Mouse (Mus musculus): ENCODE results near the gene Ctdspl. TPM values are rescaled to one million over a fixed set of nuclear protein-coding genes. Genes with fewer than 3 reads are reported as not detected.

Ctdspl gene
- polyA plus RNA-seq, 1 experiment from 2014 or later, result 7.3 TPM

GRCm38 (mm10) chr9:118984650-118985432 is 58.6 kb downstream of the Ctdspl start:
- Histone ChIP-seq H3K27ac (no peak overlapping the region), H3K27me3 (ENCODE audit: poor library complexity, severe bottlenecking) (no peaks in the 10 kb centered on the region), H3K9me3 (no peaks in the 10 kb centered on the region), H3K36me3 (replicated peaks) (no peaks in the 10 kb centered on the region), H3K4me1 (peaks cover 75% of the 10 kb centered on the region), H3K4me3 (no peak overlapping the region)
- 77% methylated on average over 15 of the region's 15 CpGs for WGBS
- no peak for DNase-seq (ENCODE audit: extremely low spot score, low spot score)

- no peaks in the 10 kb centered on the region for H3K27me3 ChIP-seq (ENCODE audit: poor library complexity, severe bottlenecking)
- H3K36me3 ChIP-seq (replicated peaks), result no peaks in the 10 kb centered on the region
- DNase-seq (ENCODE audit: extremely low spot score, low spot score), result no peak
- H3K4me3 ChIP-seq, result no peak overlapping the region
- H3K4me1 ChIP-seq, result peaks cover 68% of the 10 kb centered on the region
- no peaks in the 10 kb centered on the region for H3K9me3 ChIP-seq
- H3K27ac ChIP-seq, result no peak overlapping the region
- 86% methylated on average over 11 of the region's 11 CpGs for WGBS
Observed at GRCm38 (mm10) chr9:118986286-118986685, 60.0 kb downstream of the Ctdspl start.

GRCm38 (mm10) chr9:118988787-118989580 is 62.7 kb downstream of the Ctdspl start:
- DNase-seq (ENCODE audit: extremely low spot score, low spot score), result no peak
- WGBS, result 77% methylated on average over 11 of the region's 11 CpGs
- Histone ChIP-seq H3K9me3 (no peaks in the 10 kb centered on the region), H3K27me3 (ENCODE audit: poor library complexity, severe bottlenecking) (no peaks in the 10 kb centered on the region), H3K36me3 (replicated peaks) (0 out of 2 replicates have a peak, but pooled peaks cover 2% of the 10 kb centered on the region), H3K4me3 (peak overlapping the region; percentile 15; the same call in 1 of the 2 replicates), H3K27ac (peak overlapping the region; percentile 77), H3K4me1 (peaks cover 63% of the 10 kb centered on the region)

- H3K27ac ChIP-seq, result 0 out of 2 replicates have a peak overlapping the region, but pooled peaks have one; percentile 60
- WGBS, result 85% methylated on average over 7 of the region's 7 CpGs
- DNase-seq (ENCODE audit: extremely low spot score, low spot score), result no peak
- peaks cover 61% of the 10 kb centered on the region for H3K4me1 ChIP-seq
- no peak overlapping the region for H3K4me3 ChIP-seq
- no peaks in the 10 kb centered on the region for H3K9me3 ChIP-seq
- H3K27me3 ChIP-seq (ENCODE audit: poor library complexity, severe bottlenecking), result no peaks in the 10 kb centered on the region
- H3K36me3 ChIP-seq (replicated peaks), result 0 out of 2 replicates have a peak, but pooled peaks cover 2% of the 10 kb centered on the region
Observed at GRCm38 (mm10) chr9:118990490-118990889, 64.2 kb downstream of the Ctdspl start.

- Histone ChIP-seq H3K4me1 (peaks cover 57% of the 10 kb centered on the region), H3K9me3 (no peaks in the 10 kb centered on the region), H3K36me3 (replicated peaks) (0 out of 2 replicates have a peak, but pooled peaks cover 2% of the 10 kb centered on the region), H3K4me3 (no peak overlapping the region), H3K27ac (peak overlapping the region; percentile 53), H3K27me3 (ENCODE audit: poor library complexity, severe bottlenecking) (no peaks in the 10 kb centered on the region)
- 92% methylated on average over 21 of the region's 21 CpGs for WGBS
- no peak for DNase-seq (ENCODE audit: extremely low spot score, low spot score)
Observed at GRCm38 (mm10) chr9:118991750-118992585, 65.7 kb downstream of the Ctdspl start.

- Histone ChIP-seq H3K36me3 (replicated peaks) (0 out of 2 replicates have a peak, but pooled peaks cover 2% of the 10 kb centered on the region), H3K9me3 (no peaks in the 10 kb centered on the region), H3K4me3 (no peak overlapping the region), H3K27me3 (ENCODE audit: poor library complexity, severe bottlenecking) (no peaks in the 10 kb centered on the region), H3K4me1 (peaks cover 51% of the 10 kb centered on the region), H3K27ac (0 out of 2 replicates have a peak overlapping the region, but pooled peaks have one; percentile 41)
- 92% methylated on average over 5 of the region's 5 CpGs for WGBS
- no peak for DNase-seq (ENCODE audit: extremely low spot score, low spot score)
Observed at GRCm38 (mm10) chr9:118992586-118992955, 66.3 kb downstream of the Ctdspl start.

- Histone ChIP-seq H3K9me3 (no peaks in the 10 kb centered on the region), H3K27me3 (ENCODE audit: poor library complexity, severe bottlenecking) (no peaks in the 10 kb centered on the region), H3K36me3 (replicated peaks) (0 out of 2 replicates have a peak, but pooled peaks cover 2% of the 10 kb centered on the region), H3K27ac (peak overlapping the region; percentile 53; the same call in 1 of the 2 replicates), H3K4me3 (no peak overlapping the region), H3K4me1 (peaks cover 31% of the 10 kb centered on the region)
- 84% methylated on average over 12 of the region's 12 CpGs for WGBS
- DNase-seq (ENCODE audit: extremely low spot score, low spot score), result no peak
Observed at GRCm38 (mm10) chr9:118994524-118995227, 68.4 kb downstream of the Ctdspl start.

- DNase-seq (ENCODE audit: extremely low spot score, low spot score), result no peak
- 82% methylated on average over 6 of the region's 6 CpGs for WGBS
- Histone ChIP-seq H3K27ac (0 out of 2 replicates have a peak overlapping the region, but pooled peaks have one; percentile 53), H3K9me3 (no peaks in the 10 kb centered on the region), H3K4me1 (peaks cover 30% of the 10 kb centered on the region), H3K36me3 (replicated peaks) (0 out of 2 replicates have a peak, but pooled peaks cover 2% of the 10 kb centered on the region), H3K27me3 (ENCODE audit: poor library complexity, severe bottlenecking) (no peaks in the 10 kb centered on the region), H3K4me3 (no peak overlapping the region)
Observed at GRCm38 (mm10) chr9:118995539-118995938, 69.3 kb downstream of the Ctdspl start.

- DNase-seq (ENCODE audit: extremely low spot score, low spot score), result no peak
- no peaks in the 10 kb centered on the region for H3K27me3 ChIP-seq (ENCODE audit: poor library complexity, severe bottlenecking)
- no peaks in the 10 kb centered on the region for H3K9me3 ChIP-seq
- no peak overlapping the region for H3K27ac ChIP-seq
- H3K36me3 ChIP-seq (replicated peaks), result 0 out of 2 replicates have a peak, but pooled peaks cover 2% of the 10 kb centered on the region
- 96% methylated on average over 6 of the region's 6 CpGs for WGBS
- H3K4me3 ChIP-seq, result no peak overlapping the region
- peaks cover 13% of the 10 kb centered on the region for H3K4me1 ChIP-seq
Observed at GRCm38 (mm10) chr9:118997241-118997640, 71.0 kb downstream of the Ctdspl start.

GRCm38 (mm10) chr9:119000196-119000595 is 73.9 kb downstream of the Ctdspl start:
- Histone ChIP-seq H3K4me1 (peaks cover 15% of the 10 kb centered on the region), H3K4me3 (no peak overlapping the region), H3K36me3 (replicated peaks) (no peaks in the 10 kb centered on the region), H3K27ac (no peak overlapping the region), H3K9me3 (no peaks in the 10 kb centered on the region), H3K27me3 (ENCODE audit: poor library complexity, severe bottlenecking) (no peaks in the 10 kb centered on the region)
- 83% methylated on average over 6 of the region's 6 CpGs for WGBS
- no peak for DNase-seq (ENCODE audit: extremely low spot score, low spot score)

- Histone ChIP-seq H3K4me3 (no peak overlapping the region), H3K27ac (peak overlapping the region; percentile 8; the same call in 1 of the 2 replicates), H3K27me3 (ENCODE audit: poor library complexity, severe bottlenecking) (no peaks in the 10 kb centered on the region), H3K4me1 (peaks cover 16% of the 10 kb centered on the region), H3K36me3 (replicated peaks) (no peaks in the 10 kb centered on the region), H3K9me3 (no peaks in the 10 kb centered on the region)
- 87% methylated on average over 17 of the region's 17 CpGs for WGBS
- DNase-seq (ENCODE audit: extremely low spot score, low spot score), result no peak
Observed at GRCm38 (mm10) chr9:119002267-119002666, 76.0 kb downstream of the Ctdspl start.
